Mouse (Mus musculus): ENCODE measurements around the gene Ano1.

Ano1 gene

GRCm38 (mm10) chr7:144582284-144582980, 169.3 kb downstream of the Ano1 start, which contains the start of gene Fadd:
Gene Fadd, minus strand, starts transcription at chr7:144582463.
- DNase-seq (ENCODE audit: low spot score): peak; percentile 97

- peak; percentile 85 for DNase-seq (ENCODE audit: low spot score)
Observed at GRCm38 (mm10) chr7:144581559-144582283, 170.1 kb downstream of the Ano1 start.

GRCm38 (mm10) chr7:144577876-144578275, 173.9 kb downstream of the Ano1 start:
- no peak for DNase-seq (ENCODE audit: low spot score)

- DNase-seq (ENCODE audit: low spot score): no peak
Observed at GRCm38 (mm10) chr7:144572234-144572633, 179.5 kb downstream of the Ano1 start.

- no peak for DNase-seq (ENCODE audit: low spot score)
Observed at GRCm38 (mm10) chr7:144571598-144571997, 180.2 kb downstream of the Ano1 start.

- no peak for DNase-seq (ENCODE audit: low spot score)
Observed at GRCm38 (mm10) chr7:144569428-144569827, 182.3 kb downstream of the Ano1 start.

GRCm38 (mm10) chr7:144568091-144568490, 183.7 kb downstream of the Ano1 start:
- DNase-seq (ENCODE audit: low spot score): no peak

- no peak for DNase-seq (ENCODE audit: low spot score)
Observed at GRCm38 (mm10) chr7:144566921-144567682, 184.7 kb downstream of the Ano1 start.

- DNase-seq (ENCODE audit: low spot score): no peak
Observed at GRCm38 (mm10) chr7:144563456-144564155, 188.2 kb downstream of the Ano1 start.

GRCm38 (mm10) chr7:144562016-144562415, 189.8 kb downstream of the Ano1 start:
- no peak for DNase-seq (ENCODE audit: low spot score)

GRCm38 (mm10) chr7:144560594-144560993, 191.2 kb downstream of the Ano1 start:
- no peak for DNase-seq (ENCODE audit: low spot score)

GRCm38 (mm10) chr7:144558552-144558951, 193.2 kb downstream of the Ano1 start:
- no peak for DNase-seq (ENCODE audit: low spot score)

GRCm38 (mm10) chr7:144554123-144554472, 197.7 kb downstream of the Ano1 start:
- no peak for DNase-seq (ENCODE audit: low spot score)

GRCm38 (mm10) chr7:144553237-144554122, 198.3 kb downstream of the Ano1 start, which contains the start of gene Ppfia1:
Gene Ppfia1, minus strand, starts transcription at chr7:144553729.
- DNase-seq (ENCODE audit: low spot score): peak; percentile 98

- no peak for DNase-seq (ENCODE audit: low spot score)
Observed at GRCm38 (mm10) chr7:144552274-144552673, 199.5 kb downstream of the Ano1 start.

- no peak for DNase-seq (ENCODE audit: low spot score)
Observed at GRCm38 (mm10) chr7:144550811-144551210, 201.0 kb downstream of the Ano1 start.

GRCm38 (mm10) chr7:144549904-144550566, 201.7 kb downstream of the Ano1 start:
- DNase-seq (ENCODE audit: low spot score): no peak

- no peak for DNase-seq (ENCODE audit: low spot score)
Observed at GRCm38 (mm10) chr7:144545231-144545630, 206.5 kb downstream of the Ano1 start.

GRCm38 (mm10) chr7:144541351-144541750, 210.4 kb downstream of the Ano1 start:
- no peak for DNase-seq (ENCODE audit: low spot score)

- DNase-seq (ENCODE audit: low spot score): no peak
Observed at GRCm38 (mm10) chr7:144539146-144539545, 212.6 kb downstream of the Ano1 start.
